Mouse (Mus musculus) neural tube, embryonic 14.5 days (tissue): ENCODE measurements around the gene Ube2d2b. TPM values are rescaled to one million over a fixed set of nuclear protein-coding genes. Genes with fewer than 3 reads are reported as not detected.

Source experiments
- ATAC-seq: fragments of 200-750 bp; cut with Nextera tagmentation; 2 replicates; pipeline ENCODE4 v1.8.0; 2017; ENCODE audit warnings: low read depth, mild to moderate bottlenecking, moderate TSS enrichment, moderate library complexity
- H3K27ac ChIP-seq: fragments of 300-500 bp; sonication (generic); 2 replicates; pipeline ENCODE4 v1.5.1; 2014; ENCODE audit warnings: low read depth, mild to moderate bottlenecking, control low read depth, low read length, moderate library complexity, mixed read lengths
- H3K27me3 ChIP-seq: fragments of 300-500 bp; sonication (generic); 2 replicates; pipeline ENCODE4 v1.6.1; 2014; ENCODE audit warnings: low read length; ENCODE audit not compliant: control insufficient read depth, insufficient read depth
- H3K36me3 ChIP-seq: fragments of 300-500 bp; sonication (generic); 2 replicates; pipeline ENCODE4 v1.6.1; 2014; ENCODE audit warnings: low read length, mixed read lengths; ENCODE audit not compliant: control insufficient read depth, insufficient read depth
- H3K4me1 ChIP-seq: fragments of 300-500 bp; sonication (generic); 2 replicates; pipeline ENCODE4 v1.6.1; 2014; ENCODE audit warnings: low read length; ENCODE audit not compliant: control insufficient read depth, insufficient read depth
- H3K4me2 ChIP-seq: fragments of 300-500 bp; sonication (generic); 2 replicates; pipeline ENCODE4 v1.6.1; 2014; ENCODE audit warnings: mild to moderate bottlenecking, low read depth, low read length, control low read depth
- H3K4me3 ChIP-seq: fragments of 300-500 bp; sonication (generic); 2 replicates; pipeline ENCODE4 v1.5.1; 2014; ENCODE audit warnings: low read depth, low read length, control low read depth, mixed read lengths
- H3K9ac ChIP-seq: fragments of 300-500 bp; sonication (generic); replicated peaks from 2 replicates; pipeline ENCODE4 v1.6.1; 2014; ENCODE audit warnings: low read depth, mild to moderate bottlenecking, control low read depth, low read length, mixed read lengths
- H3K9me3 ChIP-seq: fragments of 300-500 bp; sonication (generic); 2 replicates; pipeline ENCODE4 v1.6.1; 2016; ENCODE audit warnings: low read length; ENCODE audit not compliant: control insufficient read depth
- WGBS: fragments of 180-500 bp; shearing (Covaris S2); extraction: QIAGEN DNeasy Blood & Tissue Kit; methylation state at CpG from one replicate; pipeline ENCODE4 v1.1.7; 2014; 5-methylcytosine and 5-hydroxymethylcytosine counted together
- polyA plus RNA-seq: library from polyadenylated mRNA; unstranded; fragments of >200 nt; fragmentation: Nextera tagmentation; extraction: Ambion mirVana; gene quantifications from 2 replicates; pipeline ENCODE4 v1.2.1, GENCODE M21; 2014

Ube2d2b gene
- polyA plus RNA-seq, 1 experiment from 2014 or later: 1.1 TPM

DNA sequence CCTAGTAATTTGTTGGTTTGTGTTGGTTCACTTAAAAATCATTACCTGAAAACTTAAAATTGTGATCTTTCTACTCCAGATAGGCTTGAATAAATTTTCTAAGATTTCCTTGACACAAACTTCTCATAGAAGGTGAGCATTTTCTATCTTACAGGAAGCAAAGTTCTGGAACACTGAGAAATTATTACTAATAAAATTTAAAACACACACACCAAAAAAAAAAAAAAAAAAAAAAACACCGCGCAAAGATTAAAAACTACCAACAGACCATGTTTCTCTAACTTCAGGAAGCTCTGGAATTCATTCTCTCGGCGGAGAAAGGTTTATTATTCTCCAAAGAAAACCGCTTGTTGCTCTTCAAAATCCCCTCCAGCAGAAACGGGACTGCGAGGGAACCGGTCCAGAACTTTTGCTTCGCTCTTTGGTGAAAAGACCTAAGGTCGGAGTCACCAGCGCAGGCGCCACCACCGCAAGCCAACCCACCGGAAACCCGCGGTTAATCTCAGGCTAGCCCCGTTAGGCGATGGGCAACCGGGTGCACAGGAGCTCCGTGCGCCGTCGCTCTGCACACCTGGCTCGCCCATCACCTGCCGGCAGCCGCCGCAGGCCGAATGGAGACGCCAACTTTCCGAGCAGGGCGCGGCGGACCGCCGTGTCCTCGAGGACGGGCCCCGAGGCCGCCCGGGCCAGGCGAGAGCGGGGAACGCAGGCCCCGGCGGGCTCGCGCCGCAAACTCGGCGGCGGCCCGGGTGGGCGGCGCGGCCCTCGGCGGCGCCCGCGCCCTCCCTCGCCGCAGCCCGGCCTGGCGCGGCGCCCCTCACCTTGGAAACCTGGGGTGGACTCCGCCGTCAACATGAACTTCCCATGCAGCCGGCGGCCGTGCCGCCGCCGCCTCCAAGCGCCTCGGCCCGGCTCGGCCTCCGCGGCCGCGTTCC is 38.3 kb downstream of the Ube2d2b start:
- peaks cover 2% of the 10 kb centered on the region; the same call in 1 of the 2 replicates for H3K4me1 ChIP-seq
- H3K27me3 ChIP-seq: no peaks in the 10 kb centered on the region
- H3K9ac ChIP-seq: peak overlapping the region; percentile 80
- peak; percentile 77 for ATAC-seq
- H3K4me3 ChIP-seq: peak overlapping the region; percentile 92
- H3K9me3 ChIP-seq: no peaks in the 10 kb centered on the region
- no peaks in the 10 kb centered on the region for H3K36me3 ChIP-seq
- H3K4me2 ChIP-seq: peak overlapping the region; percentile 50
- under 1% methylated on average over 55 of the region's 82 CpGs for WGBS
- peak overlapping the region; percentile 88 for H3K27ac ChIP-seq

DNA sequence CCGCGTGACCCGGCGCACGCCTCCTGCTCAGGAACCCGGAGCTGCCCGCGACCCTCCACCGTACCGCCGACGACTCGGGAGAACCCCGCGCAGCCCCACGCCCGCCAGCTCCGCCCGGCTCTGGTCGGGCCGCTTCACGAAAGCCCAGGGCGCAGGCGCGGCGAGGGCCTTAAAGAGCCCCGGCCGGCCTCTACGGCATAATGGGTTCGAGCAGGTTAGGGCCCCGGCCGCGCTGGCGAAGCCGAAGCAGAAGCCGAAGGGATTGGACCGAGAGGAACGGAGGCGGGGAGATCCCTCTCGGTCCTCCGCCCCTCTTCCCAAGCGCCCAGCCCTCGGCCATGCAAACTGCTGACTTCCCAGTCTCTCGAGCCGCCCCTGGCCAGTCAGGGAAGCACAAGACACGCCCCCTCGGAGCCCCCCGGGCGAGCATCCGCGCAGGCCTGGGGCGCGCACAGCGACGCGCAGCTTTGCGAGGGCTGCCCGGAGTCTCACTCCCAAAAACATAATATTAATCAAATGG is 39.1 kb downstream of the Ube2d2b start:
- Histone ChIP-seq H3K9ac (peak overlapping the region; percentile 80), H3K4me1 (peaks cover 2% of the 10 kb centered on the region; the same call in 1 of the 2 replicates), H3K36me3 (no peaks in the 10 kb centered on the region), H3K4me2 (peak overlapping the region; percentile 50), H3K4me3 (peak overlapping the region; percentile 92), H3K27me3 (no peaks in the 10 kb centered on the region), H3K9me3 (no peaks in the 10 kb centered on the region), H3K27ac (peak overlapping the region; percentile 88)
- ATAC-seq: peak; percentile 99
- under 1% methylated on average over 58 of the region's 58 CpGs for WGBS

DNA sequence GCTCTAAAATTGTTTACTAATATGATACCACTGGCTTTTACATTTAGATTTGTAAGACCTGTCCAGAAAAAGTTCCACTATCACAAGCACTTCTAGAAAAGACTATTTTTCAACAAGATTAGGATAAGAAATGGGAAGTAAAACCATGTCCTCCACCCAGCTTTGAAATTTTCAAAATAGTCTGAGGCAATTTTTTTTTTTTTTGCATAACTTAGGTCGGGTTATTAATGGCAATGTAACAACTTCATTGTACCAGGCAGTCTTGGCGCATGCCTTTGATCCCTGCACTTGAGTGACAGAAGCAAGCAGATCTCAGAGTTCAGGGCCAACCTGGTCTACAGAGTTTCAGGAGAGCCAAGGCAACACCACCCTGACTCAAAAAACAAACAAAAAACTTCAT is 39.8 kb downstream of the Ube2d2b start:
- Histone ChIP-seq H3K27ac (no peak overlapping the region), H3K4me2 (no peak overlapping the region), H3K9me3 (no peaks in the 10 kb centered on the region), H3K27me3 (no peaks in the 10 kb centered on the region), H3K36me3 (no peaks in the 10 kb centered on the region), H3K4me3 (no peak overlapping the region; the same call in 1 of the 2 replicates), H3K4me1 (peaks cover 2% of the 10 kb centered on the region; the same call in 1 of the 2 replicates), H3K9ac (no peak overlapping the region)
- no peak for ATAC-seq
- 71% methylated on average over 2 of the region's 2 CpGs for WGBS

DNA sequence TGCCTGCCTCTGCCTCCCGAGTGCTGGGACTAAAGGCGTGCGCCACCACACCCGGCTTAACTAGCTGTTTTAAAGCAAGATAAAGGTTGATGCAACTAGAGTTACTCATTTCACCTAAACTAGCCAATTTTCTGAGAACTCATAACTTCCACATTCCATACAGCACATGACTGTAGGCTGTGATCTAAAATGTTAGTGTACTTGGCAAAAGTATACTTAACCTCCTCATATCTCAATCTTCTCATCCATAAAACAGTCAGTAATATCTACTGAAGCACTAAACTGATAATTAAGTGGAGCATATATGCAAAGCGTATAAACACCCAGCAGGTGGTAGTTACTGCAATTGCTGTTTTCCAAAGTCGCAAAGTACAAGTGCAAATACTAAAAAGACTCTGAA is 43.4 kb downstream of the Ube2d2b start:
- Histone ChIP-seq H3K9me3 (no peaks in the 10 kb centered on the region), H3K4me2 (no peak overlapping the region), H3K4me1 (no peaks in the 10 kb centered on the region), H3K9ac (no peak overlapping the region), H3K4me3 (no peak overlapping the region), H3K36me3 (no peaks in the 10 kb centered on the region), H3K27ac (no peak overlapping the region), H3K27me3 (no peaks in the 10 kb centered on the region)
- ATAC-seq: no peak
- WGBS: 91% methylated on average over 6 of the region's 6 CpGs

DNA sequence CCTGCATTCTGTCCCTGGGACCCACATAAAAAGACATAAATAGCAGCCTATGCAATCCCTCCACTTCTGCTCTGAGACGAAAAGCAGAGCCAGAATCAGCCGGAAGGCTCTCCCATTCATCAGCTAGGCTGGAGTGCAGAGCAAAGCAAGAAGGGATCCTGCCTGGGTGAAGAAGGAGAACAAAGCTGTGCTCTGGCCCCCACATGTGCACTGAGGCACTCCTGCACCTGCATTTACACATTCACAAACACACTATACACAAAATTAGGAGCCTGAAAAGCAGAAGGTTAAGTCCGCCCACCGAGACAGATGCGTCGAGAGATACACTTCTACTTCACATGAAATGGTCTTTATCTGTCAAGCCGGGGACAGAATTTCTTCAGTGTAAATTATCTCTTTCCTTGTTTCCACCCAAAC is 44.0 kb downstream of the Ube2d2b start:
- Histone ChIP-seq H3K36me3 (no peaks in the 10 kb centered on the region), H3K4me2 (no peak overlapping the region), H3K27me3 (no peaks in the 10 kb centered on the region), H3K4me1 (no peaks in the 10 kb centered on the region), H3K9ac (no peak overlapping the region), H3K9me3 (no peaks in the 10 kb centered on the region), H3K4me3 (no peak overlapping the region), H3K27ac (no peak overlapping the region)
- WGBS: 74% methylated on average over 7 of the region's 7 CpGs
- ATAC-seq: no peak

DNA sequence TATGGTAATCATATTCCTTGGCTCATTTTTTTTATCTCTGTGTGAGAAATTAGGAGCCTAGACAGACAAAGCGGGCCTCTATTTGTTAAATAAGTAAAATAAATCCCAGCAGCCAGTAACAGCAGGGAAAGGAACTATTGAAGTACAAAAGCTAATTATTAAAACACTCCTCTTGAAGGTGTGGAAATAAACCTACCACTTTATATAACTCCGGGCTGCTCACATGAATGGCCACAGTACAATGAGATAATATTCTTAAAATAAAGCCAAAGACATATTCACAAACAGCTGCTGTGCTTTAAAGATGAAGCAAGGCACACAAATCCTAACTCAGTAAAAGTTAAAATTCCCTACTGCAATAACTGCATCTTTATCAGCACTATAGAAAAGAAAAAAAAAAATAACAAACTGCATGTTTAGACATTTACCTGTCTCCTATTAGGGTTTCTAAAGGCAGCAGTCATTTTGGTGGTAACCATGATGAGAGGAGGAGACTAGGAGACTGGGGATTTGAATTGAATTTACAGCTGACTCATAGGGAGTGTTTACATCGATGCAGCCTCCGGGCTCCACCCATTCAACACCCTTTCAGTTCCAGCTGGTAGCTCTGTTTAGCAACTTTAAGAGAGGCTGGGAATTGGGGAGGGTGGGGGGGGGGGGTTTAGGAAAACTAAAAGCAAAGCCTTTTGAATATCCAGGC is 44.8 kb downstream of the Ube2d2b start, which contains the start of gene Evi5:
Gene Evi5, minus strand, starts transcription at position 547 of the 700 bp plus-strand sequence.
- Histone ChIP-seq H3K9ac (no peak within 1 kb of the TSS), H3K9me3 (no peaks in the 10 kb centered on the region), H3K36me3 (no peaks in the 10 kb centered on the region), H3K27ac (no peak within 1 kb of the TSS), H3K4me2 (no peak within 1 kb of the TSS), H3K4me1 (no peaks in the 10 kb centered on the region), H3K4me3 (no peak within 1 kb of the TSS), H3K27me3 (no peaks in the 10 kb centered on the region)
- 49% methylated on average over 4 of the region's 4 CpGs for WGBS
- ATAC-seq: no peak

DNA sequence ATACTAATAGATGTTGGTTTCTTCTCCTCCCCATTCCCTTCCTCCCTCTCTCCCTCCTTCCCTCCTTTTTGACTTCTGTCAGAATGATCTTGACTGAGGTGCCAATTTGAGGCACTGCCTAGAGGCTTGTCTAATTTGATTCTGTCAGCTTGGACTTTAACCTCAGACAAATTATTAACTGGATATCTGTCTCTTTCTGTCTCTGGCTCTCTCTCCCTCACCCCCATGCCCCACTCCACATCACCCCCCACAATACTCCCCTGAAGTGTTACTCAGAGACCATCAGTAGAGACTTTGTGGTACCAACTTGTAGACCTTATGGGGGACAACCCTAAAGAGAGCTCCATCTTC is 45.3 kb downstream of the Ube2d2b start:
- Histone ChIP-seq H3K27me3 (no peaks in the 10 kb centered on the region), H3K36me3 (no peaks in the 10 kb centered on the region), H3K4me3 (no peak overlapping the region), H3K4me1 (no peaks in the 10 kb centered on the region), H3K9me3 (no peaks in the 10 kb centered on the region), H3K27ac (no peak overlapping the region), H3K9ac (no peak overlapping the region), H3K4me2 (no peak overlapping the region)
- ATAC-seq: no peak

DNA sequence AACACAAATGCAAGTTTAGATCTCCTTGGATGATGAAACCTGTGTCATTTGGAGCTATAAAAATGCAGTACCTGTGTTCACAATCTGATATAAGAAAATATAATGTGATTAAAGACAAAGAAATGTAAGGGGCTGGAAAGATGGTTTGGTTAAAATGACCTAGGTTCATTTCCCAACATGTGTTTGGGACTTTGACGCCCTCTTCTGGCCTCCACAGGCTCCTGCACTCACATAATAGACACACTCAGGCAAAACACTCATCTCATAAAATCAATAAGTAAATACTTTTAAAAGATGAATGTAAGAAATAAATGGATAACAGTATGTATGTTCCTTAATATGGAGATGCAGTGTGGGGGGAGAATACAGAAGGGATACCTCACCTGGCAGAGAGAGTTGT is 47.2 kb downstream of the Ube2d2b start:
- Histone ChIP-seq H3K9ac (no peak overlapping the region), H3K27ac (no peak overlapping the region), H3K27me3 (no peaks in the 10 kb centered on the region), H3K9me3 (no peaks in the 10 kb centered on the region), H3K4me2 (no peak overlapping the region), H3K4me1 (no peaks in the 10 kb centered on the region), H3K36me3 (no peaks in the 10 kb centered on the region), H3K4me3 (no peak overlapping the region)
- WGBS: 79% methylated on average over 1 of the region's 1 CpGs
- ATAC-seq: no peak

DNA sequence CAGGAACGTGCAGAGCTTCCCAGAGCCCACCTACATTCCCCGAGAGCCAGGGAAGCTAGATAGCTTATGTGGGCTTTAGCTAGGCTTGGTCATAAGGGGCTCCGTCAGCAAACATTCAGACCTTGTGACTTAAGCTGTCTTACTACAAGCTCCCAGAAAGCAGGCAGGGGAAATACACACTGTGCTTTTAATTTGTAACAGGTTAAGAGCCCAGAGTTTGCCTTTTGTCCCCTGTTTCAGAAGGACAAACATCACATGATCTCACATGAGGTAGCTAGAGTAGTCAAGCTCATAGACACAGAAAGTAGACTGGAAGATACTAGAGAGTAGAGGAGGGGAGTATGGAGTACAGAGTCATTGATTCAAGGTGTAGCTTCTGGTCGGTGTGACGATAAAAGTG is 50.8 kb downstream of the Ube2d2b start:
- Histone ChIP-seq H3K4me3 (no peak overlapping the region), H3K4me2 (no peak overlapping the region), H3K9me3 (no peaks in the 10 kb centered on the region), H3K9ac (no peak overlapping the region), H3K27me3 (no peaks in the 10 kb centered on the region), H3K4me1 (no peaks in the 10 kb centered on the region), H3K36me3 (no peaks in the 10 kb centered on the region), H3K27ac (no peak overlapping the region)
- no peak for ATAC-seq
- 84% methylated on average over 5 of the region's 5 CpGs for WGBS
